Mouse (Mus musculus) telencephalon, adult 2 months (tissue): ENCODE results near the gene Vwa5b1.

Experiments used
- DNase-seq: peaks from one replicate; pipeline ENCODE4 v3.0.0-alpha.2; 2011; ENCODE audit warnings: low read depth, low spot score

The Vwa5b1 gene

DNA sequence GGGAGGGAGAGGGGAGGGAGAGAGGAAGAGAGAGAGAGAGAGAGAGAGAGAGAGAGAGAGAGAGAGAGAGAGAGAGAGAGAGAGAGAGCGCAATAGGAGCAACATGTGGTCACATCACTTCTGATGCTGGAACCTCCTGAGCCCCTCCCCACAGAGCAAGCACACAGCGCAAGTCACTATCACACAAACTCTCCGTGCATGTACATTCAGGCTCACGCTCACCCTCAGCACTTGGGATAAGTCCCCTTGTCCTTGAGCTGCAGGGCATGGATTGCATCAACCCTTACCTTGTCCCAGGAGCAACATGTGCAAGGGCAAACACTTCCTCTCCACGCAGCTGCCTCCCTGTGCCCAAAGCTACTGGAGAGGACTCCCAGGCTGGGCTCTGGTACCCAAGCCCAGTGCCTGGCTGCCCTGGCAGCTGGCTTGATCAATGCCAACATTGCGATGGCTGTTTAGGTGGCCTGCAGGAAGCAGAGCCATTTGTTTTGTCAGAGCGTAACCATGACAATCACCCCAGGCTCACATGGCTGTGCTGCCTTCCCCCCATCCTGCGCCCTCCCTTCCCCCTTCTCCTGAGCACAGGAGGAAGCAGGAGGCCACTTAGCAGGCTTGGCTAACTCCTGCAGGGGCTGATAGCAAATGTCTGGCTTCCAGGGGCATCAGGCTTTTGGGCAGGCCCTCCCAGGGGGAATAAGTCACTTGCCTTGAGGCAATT is at the start of gene Vwa5b1:
Vwa5b1 (minus strand) TSS at position 457 of the 718 bp plus-strand sequence.
- no peak for DNase-seq

- DNase-seq, result no peak
Observed at GRCm38 (mm10) chr4:138682760-138683159, 47.1 kb upstream of the Vwa5b1 start.

GRCm38 (mm10) chr4:138680124-138680523 is 44.4 kb upstream of the Vwa5b1 start:
- no peak for DNase-seq

DNA sequence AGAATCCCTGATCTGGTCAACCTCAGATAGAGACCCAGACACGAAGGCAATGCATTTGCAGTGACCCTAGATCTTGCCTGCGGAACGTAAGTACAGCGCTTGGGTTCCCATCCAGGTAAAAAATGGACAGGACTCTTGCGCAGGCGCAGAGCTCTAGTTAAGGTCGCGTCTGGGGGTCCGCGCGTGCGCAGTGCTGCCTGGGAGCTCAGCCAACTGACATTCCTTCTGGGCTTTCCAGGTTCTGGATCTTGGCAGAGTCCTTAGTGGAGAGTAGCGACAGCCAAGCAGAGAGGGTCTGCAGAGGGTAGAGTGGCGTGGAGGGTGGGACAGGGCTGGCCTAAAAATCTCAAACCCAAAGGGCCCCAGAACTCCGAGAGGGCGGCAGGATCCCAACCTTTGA is 41.9 kb upstream of the Vwa5b1 start:
- DNase-seq, result no peak

GRCm38 (mm10) chr4:138676480-138676879 is 40.8 kb upstream of the Vwa5b1 start:
- DNase-seq, result no peak

DNA sequence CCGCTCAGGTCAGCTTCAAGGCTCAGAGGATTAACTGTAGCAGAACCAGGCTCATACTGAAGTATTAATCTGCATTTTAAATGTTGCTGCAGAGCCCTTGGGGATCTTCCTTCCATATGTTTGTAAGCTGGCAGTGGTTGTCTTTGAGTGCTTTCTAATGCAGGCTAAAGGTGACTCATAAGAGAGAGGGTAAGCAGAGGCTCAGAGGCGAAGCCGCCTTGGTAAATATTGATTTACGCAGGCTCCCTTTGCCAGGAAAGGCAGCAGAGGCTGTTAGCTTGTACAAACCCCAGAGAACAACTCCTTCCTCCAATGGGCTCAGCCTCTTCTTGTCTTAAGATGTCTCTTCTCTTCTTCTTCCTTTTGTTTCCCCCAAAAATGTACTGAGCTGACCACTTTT is 36.5 kb upstream of the Vwa5b1 start:
- no peak for DNase-seq

GRCm38 (mm10) chr4:138670093-138670889 is 34.6 kb upstream of the Vwa5b1 start:
- no peak for DNase-seq

DNA sequence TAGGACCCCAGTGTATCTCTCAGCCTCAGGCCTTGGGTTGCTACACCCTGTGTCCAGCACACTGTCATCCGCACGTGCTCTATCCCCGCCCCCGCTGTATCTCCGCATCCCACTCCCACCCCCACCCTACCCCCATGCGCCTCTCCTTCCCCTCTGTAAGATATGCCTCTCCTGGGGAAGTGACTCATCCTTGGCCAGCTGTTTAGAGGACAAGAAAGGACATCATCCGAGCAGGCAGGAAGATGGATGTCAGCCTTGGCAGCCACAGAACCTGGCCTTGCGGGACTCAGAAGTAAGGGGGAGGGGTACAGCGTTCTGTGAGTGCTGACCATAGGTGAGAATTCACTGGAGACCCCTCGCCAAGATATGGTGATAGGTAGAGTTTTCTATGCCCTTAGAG is 30.8 kb upstream of the Vwa5b1 start:
- DNase-seq, result no peak

GRCm38 (mm10) chr4:138659936-138660602 is 24.4 kb upstream of the Vwa5b1 start:
- peak; percentile 60 for DNase-seq

- DNase-seq, result no peak
Observed at GRCm38 (mm10) chr4:138653056-138653455, 17.4 kb upstream of the Vwa5b1 start.

DNA sequence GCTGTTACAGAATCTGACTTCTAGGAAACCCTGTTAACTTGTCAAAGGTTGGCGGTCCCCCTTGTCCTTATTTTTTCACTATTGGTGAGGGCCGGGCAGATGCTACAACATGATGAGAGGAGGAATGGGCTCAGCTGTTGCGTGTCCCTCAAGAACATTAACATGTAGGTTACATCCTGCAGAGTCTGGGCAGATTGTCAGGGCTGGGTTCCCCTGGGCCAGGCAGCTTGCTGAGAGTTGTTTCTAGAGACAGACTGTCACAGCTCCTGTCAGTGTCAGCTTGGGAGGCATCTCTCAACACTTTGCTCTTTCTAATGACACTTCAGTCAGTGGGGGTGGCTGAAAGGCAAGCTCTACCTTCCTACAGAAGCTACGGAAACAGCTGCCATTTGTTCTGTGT is 16.2 kb upstream of the Vwa5b1 start:
- DNase-seq, result no peak

DNA sequence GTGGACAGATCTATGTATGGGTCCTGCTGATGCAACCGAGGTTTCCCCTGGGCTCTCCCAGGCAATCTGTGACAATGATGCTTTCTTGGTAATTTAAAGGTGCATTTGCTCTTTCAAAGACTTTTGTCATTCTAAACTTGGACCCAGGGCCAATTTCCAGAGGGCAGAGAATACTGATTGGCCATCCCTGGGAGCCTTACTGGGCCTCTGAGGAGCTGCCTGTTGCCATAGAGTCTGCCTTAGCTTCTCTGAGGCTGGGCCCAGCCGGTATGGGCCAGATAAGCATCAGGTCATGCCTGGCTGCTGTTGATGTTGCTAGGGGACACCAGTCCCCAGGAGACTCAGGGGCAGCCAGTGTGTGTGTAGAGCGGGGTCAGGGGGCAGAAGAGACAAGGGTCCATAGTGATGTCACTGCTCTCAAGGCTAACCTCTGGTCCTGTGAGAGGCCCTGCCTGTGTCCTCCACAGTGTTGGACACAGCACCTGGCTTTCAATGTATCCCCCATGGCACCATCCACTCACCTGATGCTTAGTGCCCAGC is 12.5 kb upstream of the Vwa5b1 start:
- no peak for DNase-seq

DNA sequence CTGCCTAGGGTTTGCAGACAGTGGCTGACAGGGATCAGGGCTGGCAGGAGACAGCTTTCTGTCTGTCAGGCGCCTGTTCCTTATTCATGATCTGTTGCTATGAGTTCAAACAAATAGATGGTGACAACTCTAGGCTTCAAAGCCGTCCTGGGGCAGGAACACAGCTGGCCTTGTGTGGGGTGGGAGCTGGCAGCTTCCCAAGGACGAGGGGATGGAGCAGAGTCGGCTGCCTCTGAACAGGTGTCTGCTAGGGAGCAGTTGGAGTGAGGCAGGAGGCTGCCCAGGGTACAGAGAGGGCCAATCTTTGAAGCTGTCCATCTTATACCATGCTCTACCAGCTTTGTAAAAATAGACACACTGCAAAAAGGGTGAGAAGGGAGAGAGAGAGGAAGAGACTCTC is 6.6 kb upstream of the Vwa5b1 start:
- no peak for DNase-seq

DNA sequence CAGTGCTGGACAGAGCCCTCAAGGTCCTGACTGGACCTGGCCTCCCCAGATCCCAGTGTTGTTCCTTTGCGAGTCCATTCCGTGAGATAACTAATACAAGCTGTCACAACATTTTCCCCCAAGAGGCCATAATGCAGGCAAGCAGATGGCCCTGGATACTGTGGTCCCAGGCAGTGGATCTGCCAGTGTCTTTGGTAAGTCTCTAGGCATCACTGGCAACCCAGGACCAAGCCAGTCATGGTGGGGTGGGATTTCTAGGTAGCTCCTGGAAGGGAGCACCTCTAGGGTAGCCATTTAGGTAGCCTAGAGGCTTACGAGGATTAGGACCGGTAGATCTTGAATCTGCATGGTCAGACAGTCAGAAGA is 445 bp upstream of the Vwa5b1 start:
- no peak for DNase-seq

GRCm38 (mm10) chr4:138628256-138628655 is 7.4 kb downstream of the Vwa5b1 start:
- no peak for DNase-seq

DNA sequence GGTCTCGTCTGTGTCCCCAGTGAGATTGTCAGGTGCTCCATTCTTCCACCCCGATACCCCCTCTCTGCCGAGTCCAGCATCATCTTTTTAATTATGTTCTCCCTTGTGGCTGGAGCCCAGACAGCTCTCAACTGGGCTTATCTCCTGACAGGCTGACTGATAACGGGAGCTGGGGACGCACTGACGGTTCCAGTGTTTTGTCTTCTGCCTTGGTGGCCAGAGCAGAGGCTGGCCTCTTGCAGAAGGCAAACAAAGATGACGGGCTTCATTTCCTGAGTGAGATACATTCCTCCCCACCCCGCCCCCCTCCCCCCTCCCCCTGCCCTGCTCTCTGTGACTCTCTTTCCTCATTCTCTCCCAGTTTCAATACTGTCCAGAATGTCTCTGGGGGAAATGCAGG is 21.2 kb downstream of the Vwa5b1 start:
- DNase-seq, result no peak

GRCm38 (mm10) chr4:138601926-138602325 is 33.8 kb downstream of the Vwa5b1 start:
- DNase-seq, result no peak

DNA sequence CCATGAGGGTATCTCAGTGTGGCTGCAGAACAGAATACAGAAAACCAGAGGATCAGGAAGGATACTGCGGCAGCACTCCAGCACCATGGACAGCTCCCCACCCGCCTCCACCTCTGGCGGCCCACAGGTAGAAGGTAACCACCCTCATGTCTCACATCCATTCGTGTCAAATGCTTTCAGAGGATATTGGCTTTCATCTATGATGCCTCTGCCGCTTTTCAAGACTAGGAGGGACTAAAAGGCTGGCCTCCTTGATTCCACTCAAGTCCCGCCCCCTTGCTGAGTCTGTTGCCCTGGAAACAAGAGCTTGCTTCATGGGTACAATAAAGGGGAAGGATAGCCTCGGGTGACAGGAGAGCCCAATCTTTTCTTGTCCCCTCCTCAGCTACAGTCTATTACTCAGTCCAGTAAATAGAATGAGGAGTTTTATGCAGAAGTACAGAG is 37.8 kb downstream of the Vwa5b1 start:
- DNase-seq, result peak; percentile 54

DNA sequence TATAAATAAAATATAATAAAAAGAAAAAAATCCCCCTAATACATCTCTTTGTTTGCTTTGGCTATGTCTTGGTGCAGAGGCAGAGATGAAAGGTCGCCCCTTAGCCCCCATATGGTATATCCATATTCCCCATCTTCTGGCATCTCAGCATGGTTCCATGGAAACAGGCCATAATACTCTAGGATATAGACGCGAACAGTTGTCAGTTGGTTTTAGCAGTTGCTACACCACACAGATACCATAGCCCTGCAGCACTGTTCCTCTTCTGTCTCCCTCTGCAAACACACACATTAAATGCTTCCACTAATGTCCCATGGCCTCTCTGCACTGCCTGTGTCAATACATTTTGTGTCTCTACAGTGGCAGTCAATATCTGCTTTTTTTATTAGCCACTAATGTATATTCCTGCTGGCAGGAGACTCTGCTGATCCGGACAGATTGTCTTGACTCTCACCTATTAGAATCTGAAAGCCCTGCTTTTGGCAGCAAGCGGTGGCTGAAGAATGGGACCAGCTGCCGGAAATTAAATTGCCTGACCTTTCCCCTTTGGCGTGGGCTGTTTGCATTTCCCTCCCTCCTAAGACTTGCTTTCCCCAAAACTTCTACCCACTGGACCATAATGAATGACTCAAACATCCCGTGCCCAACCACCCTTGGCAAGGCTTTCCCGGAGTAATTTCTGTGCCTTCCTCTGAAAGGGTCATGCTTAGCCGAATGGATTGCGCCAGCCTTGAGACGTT is 39.1 kb downstream of the Vwa5b1 start:
- no peak for DNase-seq

DNA sequence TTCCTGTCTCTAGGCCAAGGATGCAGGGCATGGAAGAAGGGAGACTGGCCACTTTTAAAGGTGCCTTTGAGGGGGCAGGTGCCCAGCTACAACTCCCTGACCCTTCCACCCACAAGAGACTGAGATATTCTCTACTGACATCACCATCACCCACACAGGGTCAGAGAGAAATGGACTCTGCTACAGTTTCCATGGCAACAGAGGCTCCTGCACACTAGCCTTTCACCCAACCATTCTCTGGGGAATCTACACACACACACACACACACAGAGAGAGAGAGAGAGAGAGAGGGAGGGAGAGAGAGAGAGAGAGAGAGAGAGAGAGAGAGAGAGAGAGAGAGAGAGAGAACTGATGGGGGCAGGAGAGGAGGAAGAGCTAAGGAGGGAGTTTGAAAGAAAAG is 50.7 kb downstream of the Vwa5b1 start:
- DNase-seq, result no peak

- peak; percentile 75 for DNase-seq
Observed at GRCm38 (mm10) chr4:138582446-138582845, 53.2 kb downstream of the Vwa5b1 start.

DNA sequence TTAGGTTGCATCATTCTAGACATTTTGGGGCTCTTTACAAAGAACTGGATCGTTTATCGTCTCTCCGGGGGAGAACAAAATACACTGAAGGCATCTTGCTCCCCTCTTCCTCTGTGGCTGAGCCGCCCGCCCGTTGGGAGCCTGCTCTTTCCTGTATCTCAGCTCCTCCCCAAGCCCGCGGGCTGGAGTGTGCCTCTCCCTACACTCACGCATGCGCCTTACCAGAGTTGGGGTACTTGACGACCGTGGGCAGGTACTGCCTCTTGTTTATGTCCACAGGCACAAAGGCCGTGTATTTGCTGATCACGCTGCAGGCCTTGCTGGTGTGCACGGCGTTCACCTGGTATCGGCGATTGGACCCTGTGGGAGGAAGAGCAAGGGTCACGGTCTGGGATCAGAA is 57.3 kb downstream of the Vwa5b1 start:
- no peak for DNase-seq
